Mouse (Mus musculus) liver, embryonic 14.5 days (tissue): ENCODE results near the gene Aldh9a1.

Experiments
- CTCF ChIP-seq: IDR thresholded peaks from 2 replicates; pipeline ENCODE4 v1.5.1; 2016; ENCODE audit warnings: antibody characterized with exemption, low read depth, control low read depth
- EP300 ChIP-seq: IDR thresholded peaks from 2 replicates; pipeline ENCODE4 v1.6.1; 2016; ENCODE audit warnings: antibody characterized with exemption, low read depth

- TF ChIP-seq CTCF (no peak), EP300 (no peak)
These were observed 18.7 kb upstream of the Aldh9a1 start for GRCm38 (mm10) chr1:167331106-167331505.
